Mouse (Mus musculus): ENCODE measurements around the gene Mef2d.
"Not testable (repeated sequence)": the region's sequence is repeated elsewhere in the genome, so short reads cannot be mapped to it uniquely, and the experiment has no call there.

Mef2d gene

GRCm38 (mm10) chr3:88150999-88151364 lies 8.8 kb downstream of the Mef2d start:
- DNase-seq = no peak

- DNase-seq = peak; percentile 91
These were observed 9.9 kb downstream of the Mef2d start for GRCm38 (mm10) chr3:88152056-88152455.

GRCm38 (mm10) chr3:88153290-88154011 lies 11.3 kb downstream of the Mef2d start:
- no peak for DNase-seq

- DNase-seq = no peak
These were observed 12.1 kb downstream of the Mef2d start for GRCm38 (mm10) chr3:88154236-88154635.

- DNase-seq = no peak
These were observed 14.6 kb downstream of the Mef2d start for GRCm38 (mm10) chr3:88156817-88157216.

DNA sequence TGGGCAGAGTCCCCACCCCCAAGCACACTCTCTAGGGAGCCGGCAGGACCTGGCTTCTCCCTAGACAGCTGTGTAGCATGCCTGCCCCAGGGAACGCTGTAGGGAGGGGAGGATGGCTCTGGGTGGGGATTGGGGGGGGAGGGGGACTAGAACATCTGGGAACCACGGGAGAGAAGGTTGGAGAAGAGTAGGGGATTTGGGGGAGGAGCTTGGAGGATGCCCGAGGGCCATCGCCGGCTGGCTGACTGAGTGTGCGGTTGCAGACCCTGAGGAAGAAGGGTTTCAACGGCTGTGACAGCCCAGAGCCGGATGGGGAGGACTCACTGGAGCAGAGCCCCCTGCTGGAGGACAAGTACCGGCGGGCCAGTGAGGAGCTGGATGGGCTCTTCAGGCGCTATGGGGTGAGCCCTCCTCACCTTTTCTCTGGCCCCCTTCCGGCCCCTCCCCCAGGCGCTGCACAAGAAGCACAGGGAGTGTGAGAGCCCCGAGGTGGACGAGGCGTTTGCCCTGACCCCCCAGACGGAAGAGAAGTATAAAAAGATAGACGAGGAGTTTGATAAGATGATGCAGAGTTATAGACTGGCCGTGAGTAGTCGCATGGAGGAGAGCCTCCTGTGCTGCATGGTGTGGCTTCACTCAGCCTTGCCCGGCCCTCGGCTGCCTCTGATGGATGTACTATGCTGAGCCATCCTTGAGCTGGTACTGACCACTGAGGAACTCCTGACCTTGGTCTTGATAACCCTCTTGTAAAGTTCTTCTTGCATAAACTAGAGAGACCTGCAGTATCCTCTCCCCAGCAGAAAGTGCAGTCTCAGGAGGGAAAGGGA lies 15.8 kb downstream of the Mef2d start:
- no peak for DNase-seq

DNA sequence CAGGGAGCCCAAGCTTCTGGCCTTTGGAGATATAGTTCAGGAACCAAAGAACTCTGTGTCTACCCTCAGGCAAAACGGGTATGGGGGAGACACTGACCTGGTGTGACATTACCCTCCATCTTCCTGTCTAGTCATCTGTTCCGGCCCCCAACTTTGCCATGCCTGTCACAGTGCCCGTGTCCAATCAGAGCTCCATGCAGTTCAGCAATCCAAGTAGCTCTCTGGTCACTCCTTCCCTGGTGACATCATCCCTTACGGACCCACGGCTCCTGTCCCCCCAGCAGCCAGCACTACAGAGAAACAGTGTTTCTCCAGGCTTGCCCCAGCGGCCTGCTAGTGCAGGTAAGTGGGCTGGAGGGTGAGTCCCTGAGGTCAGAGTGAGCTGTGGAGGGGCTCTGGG lies 16.8 kb downstream of the Mef2d start:
- no peak for DNase-seq

DNA sequence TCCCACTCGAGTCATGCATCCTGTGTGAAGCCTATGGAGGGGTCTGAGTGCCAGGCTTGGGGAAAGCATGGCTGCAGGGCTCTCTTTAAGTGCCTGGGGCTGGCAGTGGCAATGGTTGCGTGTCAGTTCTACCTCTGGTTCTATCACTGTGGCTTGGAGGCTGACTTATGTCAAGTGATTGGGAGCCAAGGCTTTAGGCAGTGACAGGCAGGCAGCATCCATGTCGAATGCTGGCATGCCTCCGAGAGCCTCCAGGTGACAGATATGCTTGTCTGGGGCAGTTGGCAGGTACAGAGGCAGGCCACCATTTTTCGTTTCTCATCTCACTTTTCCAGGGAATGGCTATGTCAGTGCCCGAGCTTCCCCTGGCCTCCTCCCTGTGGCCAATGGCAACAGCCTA lies 18.7 kb downstream of the Mef2d start:
- DNase-seq = no peak

DNA sequence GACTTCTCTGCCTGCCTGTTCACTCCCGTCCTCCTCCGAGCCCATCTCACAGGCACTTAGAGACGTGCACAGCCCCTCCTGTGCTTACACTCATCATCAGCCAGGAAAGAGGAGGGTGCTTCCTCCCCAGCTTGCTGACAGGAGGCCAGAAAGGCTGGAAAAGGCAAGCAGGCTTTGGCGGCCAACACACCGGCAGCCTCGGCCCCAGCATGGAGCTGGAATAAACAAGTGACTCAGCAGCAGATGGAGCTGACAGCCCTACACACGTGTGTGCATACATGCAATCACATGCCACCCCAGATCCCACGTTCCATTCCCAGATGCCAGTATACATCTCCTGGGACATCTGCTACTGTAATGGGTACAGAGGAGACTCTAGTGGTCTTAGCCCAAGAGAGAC lies 20.1 kb downstream of the Mef2d start:
- peak; percentile 85 for DNase-seq

DNA sequence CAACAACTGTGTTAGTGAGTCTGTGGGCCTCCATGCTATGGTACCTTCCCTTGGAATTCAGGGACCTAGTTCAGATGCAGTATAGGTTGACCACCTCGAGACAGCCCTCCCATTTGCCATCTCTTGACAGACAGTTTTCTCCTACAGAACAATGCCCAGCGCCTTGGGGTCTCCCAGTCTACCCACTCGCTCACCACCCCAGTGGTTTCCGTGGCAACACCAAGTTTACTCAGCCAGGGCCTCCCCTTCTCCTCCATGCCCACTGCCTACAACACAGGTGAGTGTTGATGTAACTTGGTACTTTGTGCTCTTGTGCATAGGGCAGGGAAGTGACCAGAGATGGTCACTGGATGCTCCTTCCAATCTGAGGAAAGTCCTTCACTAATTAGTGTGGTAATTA lies 20.6 kb downstream of the Mef2d start:
- no peak for DNase-seq

DNA sequence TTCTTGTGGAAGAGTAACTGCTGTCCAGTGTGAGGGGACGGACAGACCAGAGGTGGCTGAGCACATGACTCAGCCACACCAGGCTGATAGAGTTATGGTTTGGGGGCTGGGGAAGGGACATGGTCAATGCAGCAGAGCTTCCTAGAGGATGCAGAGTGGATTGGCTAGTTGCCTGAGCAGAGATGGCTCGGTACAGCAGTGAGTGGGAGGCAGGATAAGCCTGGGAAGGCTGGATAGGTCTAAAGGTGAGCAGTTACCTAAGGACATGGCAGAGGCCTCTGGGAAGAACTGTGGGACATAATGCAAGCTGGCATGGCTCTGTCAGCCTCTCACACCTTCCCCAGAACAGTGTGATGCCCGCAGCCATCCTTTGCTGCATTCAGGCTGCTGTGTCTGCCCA lies 21.7 kb downstream of the Mef2d start:
- DNase-seq = no peak

DNA sequence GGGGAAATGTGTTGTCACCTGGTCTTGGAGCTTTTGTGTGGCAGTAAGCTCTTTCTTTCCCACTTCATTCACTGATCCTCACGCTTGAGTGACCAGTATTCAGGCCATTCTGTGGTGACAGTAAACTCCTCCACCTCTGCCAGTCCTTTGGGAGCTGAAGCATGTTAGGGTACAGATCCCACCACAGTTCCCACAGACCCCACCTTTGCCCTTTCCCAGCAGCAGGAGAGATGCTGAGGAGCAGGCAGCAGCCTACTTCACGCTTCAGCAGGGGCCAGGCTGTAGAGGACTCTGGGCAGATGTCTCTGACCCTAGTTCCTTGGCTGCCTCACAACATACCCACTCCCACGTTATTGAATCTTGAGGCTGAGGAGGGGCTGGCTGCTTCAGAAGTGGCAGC lies 22.1 kb downstream of the Mef2d start:
- DNase-seq = no peak

- no peak for DNase-seq
These were observed 23.9 kb downstream of the Mef2d start for GRCm38 (mm10) chr3:88166056-88166455.

DNA sequence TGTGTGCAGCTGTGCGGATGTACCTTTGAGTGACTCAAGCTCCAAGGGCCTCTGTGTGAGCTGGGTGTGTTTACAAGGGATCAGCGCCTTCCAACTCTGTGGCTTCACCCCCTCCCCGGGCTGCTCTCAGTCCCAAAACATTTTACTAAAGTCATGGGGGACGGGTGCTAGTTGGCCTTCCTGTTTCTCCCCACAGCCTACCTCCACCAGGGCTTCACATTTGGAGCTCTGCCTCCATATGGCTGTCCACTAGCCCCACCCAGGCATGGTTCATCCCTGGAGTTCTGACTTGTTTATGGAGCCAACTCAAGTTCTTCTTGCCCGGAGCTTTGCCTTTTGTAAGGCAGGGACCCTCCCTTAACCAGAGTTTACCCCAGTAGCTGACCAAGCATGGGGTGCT lies 28.2 kb downstream of the Mef2d start:
- no peak for DNase-seq

GRCm38 (mm10) chr3:88172440-88172839 lies 30.3 kb downstream of the Mef2d start:
- DNase-seq = no peak

GRCm38 (mm10) chr3:88173375-88173774 lies 31.2 kb downstream of the Mef2d start:
- DNase-seq = no peak

DNA sequence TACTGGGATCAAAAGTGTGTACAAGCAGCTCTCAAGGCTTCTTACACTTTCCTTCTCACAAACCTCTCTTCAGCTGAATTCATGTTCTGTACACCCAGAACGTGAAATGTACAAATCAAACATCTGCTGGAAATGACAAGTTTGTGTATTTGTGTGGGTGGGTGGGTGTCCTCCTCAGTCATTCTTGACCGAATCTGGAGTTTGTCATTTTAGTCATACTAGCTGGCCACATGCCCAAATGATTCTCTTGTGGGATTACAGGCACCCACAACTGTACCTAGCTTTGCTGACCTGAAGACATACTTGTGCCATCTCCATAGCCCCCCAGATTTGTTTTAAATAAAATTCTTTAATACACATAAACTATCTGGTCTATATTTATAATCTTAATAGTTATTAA lies 32.7 kb downstream of the Mef2d start:
- no peak for DNase-seq

GRCm38 (mm10) chr3:88177106-88177505 lies 34.9 kb downstream of the Mef2d start:
- DNase-seq = no peak

DNA sequence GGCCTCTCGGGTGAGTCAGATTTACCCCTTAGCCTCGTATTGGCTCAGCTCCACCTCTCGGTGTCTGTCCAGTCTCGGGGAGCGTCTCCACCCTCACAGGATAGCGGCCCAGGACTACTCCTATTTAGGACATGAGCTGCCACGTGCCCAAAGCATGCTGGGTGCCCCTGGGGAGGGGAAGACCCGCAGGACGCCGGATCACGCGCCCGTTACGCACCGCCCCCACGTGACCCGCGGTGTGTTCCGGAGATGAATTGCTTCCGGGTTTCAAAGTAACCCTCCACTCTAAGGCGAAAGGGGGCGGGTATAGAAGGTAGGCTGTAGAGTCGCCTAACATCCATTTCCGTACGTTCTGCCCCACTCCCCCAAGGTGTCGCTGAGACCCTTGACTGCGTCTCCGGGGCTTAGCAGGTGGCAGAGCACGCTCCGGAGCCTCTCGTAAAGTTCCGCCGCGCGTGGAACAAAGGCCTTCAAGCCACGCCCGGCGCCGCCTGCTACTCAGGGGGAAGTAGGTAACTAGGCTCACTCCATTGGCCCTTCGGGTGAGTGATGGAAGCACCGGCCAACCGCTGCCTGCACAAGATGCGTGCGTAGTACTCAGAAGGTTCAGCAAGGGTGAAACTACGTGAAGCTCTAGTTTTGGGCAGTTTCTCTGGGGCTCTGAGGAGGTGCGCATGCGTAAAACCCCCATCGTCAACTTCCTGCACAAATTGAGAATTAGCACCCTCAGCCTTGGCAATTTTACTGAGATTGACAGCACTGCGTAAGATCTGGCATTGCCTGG lies 35.6 kb downstream of the Mef2d start:
- DNase-seq = peak; percentile 100

DNA sequence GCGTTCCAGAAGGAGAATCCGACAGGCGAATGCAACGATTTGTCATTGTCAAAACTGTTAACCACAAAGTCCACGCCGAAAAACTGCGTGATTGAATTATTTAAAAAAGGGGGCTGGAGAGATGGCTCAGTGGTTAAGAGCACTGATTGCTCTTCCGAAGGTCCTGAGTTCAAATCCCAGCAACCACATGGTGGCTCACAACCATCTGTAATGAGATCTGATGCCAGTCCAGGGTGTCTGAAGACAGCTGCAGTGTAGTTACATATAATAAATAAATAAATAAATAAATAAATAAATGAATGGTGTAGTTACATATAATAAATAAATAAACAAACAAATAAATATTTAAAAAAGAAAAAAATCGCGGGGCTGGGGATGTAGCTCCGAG lies 36.2 kb downstream of the Mef2d start:
- DNase-seq = not testable (repeated sequence)

GRCm38 (mm10) chr3:88178986-88179385 lies 36.8 kb downstream of the Mef2d start:
- DNase-seq = no peak

GRCm38 (mm10) chr3:88181374-88181773 lies 39.2 kb downstream of the Mef2d start:
- peak; percentile 85 for DNase-seq

GRCm38 (mm10) chr3:88186424-88186823 lies 44.3 kb downstream of the Mef2d start:
- DNase-seq = no peak

DNA sequence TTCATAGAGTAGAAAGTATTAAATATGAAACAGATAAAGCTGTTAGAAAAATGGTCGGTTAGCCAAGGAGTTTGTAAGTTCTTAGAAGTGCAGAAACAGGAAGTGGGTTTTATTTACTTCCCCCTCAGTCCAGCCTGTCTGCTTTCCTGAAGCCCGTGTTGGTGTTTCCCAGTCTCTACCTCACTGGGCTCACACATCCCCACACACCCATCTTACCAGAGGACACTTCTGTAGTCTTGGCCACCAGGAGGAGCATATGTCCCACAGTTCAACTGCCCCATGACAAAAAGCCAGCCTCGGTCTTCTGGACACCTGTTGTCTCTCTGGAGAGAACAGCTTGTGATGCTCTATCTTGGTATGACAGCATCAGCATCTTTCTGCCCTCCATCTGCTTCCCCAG lies 49.0 kb downstream of the Mef2d start:
- no peak for DNase-seq
